Mouse (Mus musculus) MEL (cell line): ENCODE measurements at regions not wholly inside any gene's neighbourhood (a gene's known extent, or its start where the extent isn't known, plus 50 kb on each side); places are given as distances from the start of the nearest gene placed in this dataset.

Experiments
- CTCF ChIP-seq, 3 experiments: IDR thresholded peaks in 2 of 3; conservative IDR thresholded peaks in 1 of 3; 2 replicates each; pipeline ENCODE4 v1.5.1; 2011 to 2012; ENCODE audit warnings: low read length in 3 of 3, low read depth in 2 of 3, mild to moderate bottlenecking in 2 of 3, improper control_type of control experiment in 1 of 3, inconsistent platforms in 1 of 3, mixed read lengths in 1 of 3, moderate library complexity in 1 of 3; ENCODE audit not compliant: control insufficient read depth in 1 of 3, insufficient read depth in 1 of 3, poor library complexity in 1 of 3, severe bottlenecking in 1 of 3
- E2F4 ChIP-seq: IDR thresholded peaks from 2 replicates; pipeline ENCODE4 v1.6.1; 2011; ENCODE audit warnings: low read depth, low read length, improper control_type of control experiment, borderline replicate concordance
- ETS1 ChIP-seq: IDR thresholded peaks from 2 replicates; pipeline ENCODE4 v1.6.1; 2012; ENCODE audit warnings: low read depth, mild to moderate bottlenecking, inconsistent platforms, low read length, improper control_type of control experiment, moderate library complexity
- MAFK ChIP-seq: IDR thresholded peaks from 2 replicates; pipeline ENCODE4 v1.6.1; 2011; ENCODE audit warnings: low read depth, mild to moderate bottlenecking, low read length, improper control_type of control experiment, borderline replicate concordance
- MAX ChIP-seq: IDR thresholded peaks from 2 replicates; pipeline ENCODE4 v1.6.1; 2011; ENCODE audit warnings: low read length, improper control_type of control experiment
- MXI1 ChIP-seq: IDR thresholded peaks from 2 replicates; pipeline ENCODE4 v1.6.1; 2011; ENCODE audit warnings: mild to moderate bottlenecking, low read depth, low read length, improper control_type of control experiment
- NELFE ChIP-seq: IDR thresholded peaks from 2 replicates; pipeline ENCODE4 v1.6.1; 2011; ENCODE audit warnings: low read depth, low read length, improper control_type of control experiment
- POLR2A ChIP-seq, 2 experiments: IDR thresholded peaks; 2 replicates each; pipeline ENCODE4 v1.6.1; 2011 to 2012; ENCODE audit warnings: low read length in 2 of 2, mild to moderate bottlenecking in 2 of 2, control low read depth in 1 of 2, improper control_type of control experiment in 1 of 2, low read depth in 1 of 2, moderate library complexity in 1 of 2; ENCODE audit not compliant: control insufficient read depth in 1 of 2, insufficient read depth in 1 of 2, poor library complexity in 1 of 2
- TAL1 ChIP-seq: IDR thresholded peaks from 2 replicates; pipeline ENCODE4 v1.6.1; 2012; ENCODE audit warnings: mild to moderate bottlenecking, inconsistent platforms, low read length, moderate library complexity, mixed read lengths
- ZC3H11A ChIP-seq: IDR thresholded peaks from 2 replicates; pipeline ENCODE4 v1.6.1; 2012; ENCODE audit warnings: low read depth, mild to moderate bottlenecking, inconsistent platforms, low read length, improper control_type of control experiment
- ZNF384 ChIP-seq: IDR thresholded peaks from 2 replicates; pipeline ENCODE4 v1.6.1; 2012; ENCODE audit warnings: low read depth, mild to moderate bottlenecking, inconsistent platforms, low read length, improper control_type of control experiment

DNA sequence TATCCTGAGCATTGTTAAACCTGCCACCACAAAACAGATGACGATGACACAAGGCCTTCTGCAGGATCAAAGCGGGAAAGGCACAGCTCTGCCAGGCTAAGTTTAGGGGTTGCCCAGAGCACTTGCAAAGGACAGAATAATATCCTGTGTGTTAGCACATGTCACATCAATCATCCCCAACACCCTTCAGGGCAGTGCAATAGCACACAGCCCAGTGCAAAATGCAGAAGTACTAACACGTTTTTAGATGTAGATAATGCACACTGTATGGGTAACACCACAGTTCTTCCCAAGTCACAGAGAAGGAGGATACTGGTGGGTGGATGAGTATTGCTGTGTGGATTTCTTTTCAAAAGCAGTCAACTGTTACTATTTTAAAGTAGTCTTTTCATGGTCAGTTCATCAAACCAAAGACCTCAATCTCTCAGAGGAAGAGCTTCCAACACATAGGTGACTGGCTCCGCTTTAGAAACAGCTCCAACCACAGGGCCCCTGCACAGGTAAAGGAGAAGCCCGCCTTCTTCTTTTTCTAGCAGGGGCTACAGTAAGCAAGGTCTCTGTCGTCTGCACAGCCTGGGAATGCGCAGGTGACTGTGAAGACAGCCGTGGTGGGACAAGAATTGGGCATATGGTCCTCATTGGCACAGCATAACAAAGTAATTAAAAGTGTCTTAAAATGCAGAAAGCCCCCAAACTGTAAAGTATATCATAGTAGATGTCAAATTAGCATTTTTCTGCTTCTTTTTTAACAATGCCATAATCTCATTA is 61.6 kb upstream of the Gm2310 start:
- peak; percentile 51; the same call in 1 of the 2 replicates for TF ChIP-seq ETS1
- peak; percentile 87 for TF ChIP-seq MAX
- TF ChIP-seq ZC3H11A, result no peak
- no peak for TF ChIP-seq ZNF384
- no peak for TF ChIP-seq CTCF (IDR thresholded peaks at IDR 0.05 in 2 of 3, conservative IDR thresholded peaks at IDR 0.05 in 1 of 3; ENCODE audit: control insufficient read depth in 1 of 3, insufficient read depth in 1 of 3, low read depth in 2 of 3, low read length in 3 of 3, poor library complexity in 1 of 3, severe bottlenecking in 1 of 3)
- TF ChIP-seq MAFK, result no peak
- TF ChIP-seq TAL1, result peak; percentile 39; the same call in 1 of the 2 replicates
- no peak for TF ChIP-seq NELFE
- no peak for TF ChIP-seq POLR2A (IDR thresholded peaks at IDR 0.05; ENCODE audit: control insufficient read depth in 1 of 2, insufficient read depth in 1 of 2, low read depth in 1 of 2, low read length in 2 of 2, poor library complexity in 1 of 2)
- TF ChIP-seq MXI1, result peak; percentile 82
- TF ChIP-seq E2F4, result no peak
